Mouse (Mus musculus) spleen, postnatal 14 days (tissue): ENCODE data around the gene Ccr8.
A peak's percentile ranks its signal among the peaks of the same experiment; 100 is the strongest.

Experiments used
- DNase-seq, 2 experiments: peaks; one replicate each; pipeline ENCODE4 v3.0.0; 2021 to 2022; ENCODE audit warnings: low spot score in 2 of 2

The Ccr8 gene

DNA sequence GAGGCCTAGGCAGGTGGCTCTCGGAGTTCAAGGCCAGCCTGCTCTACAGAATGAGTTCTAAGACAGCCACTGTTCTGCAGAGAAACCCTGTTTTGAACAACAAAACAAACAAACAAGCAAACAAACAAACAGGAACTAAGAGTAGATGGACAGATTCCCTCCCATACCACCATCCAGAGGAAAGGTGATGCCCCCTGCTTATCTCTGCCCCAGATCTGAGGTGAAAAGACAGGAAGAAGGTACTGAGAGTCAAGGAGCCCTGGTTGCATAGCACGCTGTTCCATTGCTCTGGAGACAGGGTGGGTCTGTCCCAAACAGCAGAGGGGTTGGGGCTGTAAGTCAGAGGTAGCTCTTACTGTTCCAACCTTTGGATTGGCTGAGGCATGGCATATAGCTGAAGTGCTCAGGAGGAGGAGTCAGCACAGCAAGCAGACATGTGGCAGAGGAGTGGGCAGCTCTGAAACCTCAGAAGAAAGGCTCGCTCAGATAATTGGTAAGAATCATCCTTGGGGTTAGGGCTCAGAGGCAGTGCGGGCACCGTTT, at the start of gene Ccr8:
Ccr8 (plus strand) TSS at position 419 of the 543 bp plus-strand sequence.
- no peak for DNase-seq

GRCm38 (mm10) chr9:120043115-120043514, 48.8 kb upstream of the Ccr8 start:
- no peak for DNase-seq

- DNase-seq = no peak
Observed at GRCm38 (mm10) chr9:120048495-120048894, 43.4 kb upstream of the Ccr8 start.

GRCm38 (mm10) chr9:120049407-120049806, 42.5 kb upstream of the Ccr8 start:
- no peak for DNase-seq

DNA sequence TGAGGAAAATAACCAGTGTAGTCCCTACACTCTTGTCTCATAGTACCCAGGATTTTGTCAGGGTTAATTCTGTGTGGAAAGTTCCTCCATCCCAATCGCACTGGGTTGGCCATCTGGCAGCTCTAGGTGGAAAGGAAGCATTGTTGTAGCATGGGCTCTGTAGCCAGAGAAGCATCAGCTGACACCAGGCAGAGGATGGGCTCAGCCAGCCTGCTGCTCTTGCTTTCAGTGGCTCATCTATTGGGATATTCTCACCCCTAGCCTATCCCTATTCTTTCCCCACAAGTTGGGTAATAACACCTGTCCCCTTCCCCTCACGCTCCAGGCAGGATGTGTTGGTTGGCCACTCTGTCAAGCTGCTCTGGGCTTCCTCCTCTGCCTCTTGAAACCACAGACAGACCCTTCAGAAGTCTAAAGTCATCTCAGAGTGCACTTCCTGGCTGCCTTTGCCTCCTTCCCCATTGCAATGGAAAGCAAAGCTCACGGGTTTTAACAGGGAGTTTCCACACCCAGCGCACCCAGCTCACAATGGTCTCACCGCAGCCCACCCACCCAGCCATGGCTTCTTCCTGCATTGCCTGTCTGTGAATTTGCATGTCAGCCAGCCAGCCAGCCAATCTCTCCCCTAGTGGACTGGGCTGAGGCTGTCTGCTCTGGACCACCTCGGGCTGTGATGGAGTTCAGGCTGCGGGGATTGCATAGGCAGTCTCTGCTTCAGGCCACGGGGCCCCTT, 37.2 kb upstream of the Ccr8 start:
- DNase-seq = no peak

DNA sequence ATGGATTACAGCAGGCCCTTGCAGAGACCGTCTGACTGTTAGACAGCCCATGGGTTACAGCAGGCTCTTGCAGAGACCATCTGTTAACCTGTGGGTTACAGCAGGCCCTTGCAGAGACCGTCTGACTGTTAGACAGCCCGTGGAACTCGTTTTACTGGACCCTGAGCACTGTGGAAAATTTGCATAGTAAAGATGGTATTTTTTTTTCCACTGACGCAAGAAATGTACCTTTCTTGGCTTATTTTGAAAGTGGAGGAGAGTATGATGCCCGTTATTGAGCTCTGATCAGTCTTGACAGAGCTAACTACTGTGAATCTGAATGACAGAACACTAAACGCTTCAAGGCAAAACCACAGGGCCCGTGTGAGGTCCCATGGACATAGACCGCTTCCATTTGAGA, 35.7 kb upstream of the Ccr8 start:
- no peak for DNase-seq

GRCm38 (mm10) chr9:120058730-120059129, 33.2 kb upstream of the Ccr8 start:
- no peak for DNase-seq

DNA sequence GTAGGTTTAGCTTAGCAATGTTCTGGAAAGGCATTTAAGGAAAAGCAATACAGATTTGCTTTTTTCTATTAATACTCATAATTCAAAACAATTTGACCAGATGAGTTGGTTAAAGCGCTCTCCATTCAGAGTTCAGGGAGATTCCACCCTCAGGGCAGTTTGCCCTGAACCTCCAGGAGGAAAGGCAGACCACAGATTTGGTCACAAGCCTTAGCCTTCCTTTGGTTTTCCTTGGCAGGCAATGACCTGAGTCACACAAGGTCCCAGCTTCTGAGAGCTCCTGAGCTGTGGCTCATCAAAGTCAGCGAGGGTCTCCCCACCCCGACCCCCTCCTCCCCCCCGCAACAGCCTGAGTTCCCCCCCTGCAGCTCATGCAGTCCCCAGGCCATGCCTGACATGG, 27.6 kb upstream of the Ccr8 start:
- no peak for DNase-seq

DNA sequence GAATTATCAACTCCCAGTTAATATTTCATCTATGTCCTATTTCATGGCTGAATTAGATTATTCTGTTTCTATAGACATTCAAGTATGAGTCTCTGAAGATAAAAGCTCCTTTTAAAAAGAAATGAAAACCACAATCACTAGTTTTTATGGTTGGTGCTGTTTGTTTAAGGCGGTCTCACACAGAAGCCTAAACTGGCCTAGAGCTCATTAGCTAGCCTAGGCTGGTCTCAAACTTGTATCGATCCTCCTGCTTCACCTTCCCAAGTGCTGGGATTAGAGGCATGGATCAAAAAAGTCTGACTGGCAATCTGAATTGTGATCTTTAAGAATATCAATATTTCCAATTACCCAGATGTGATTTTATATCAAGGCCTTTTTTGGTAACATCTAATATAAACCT, 24.3 kb upstream of the Ccr8 start:
- no peak for DNase-seq

DNA sequence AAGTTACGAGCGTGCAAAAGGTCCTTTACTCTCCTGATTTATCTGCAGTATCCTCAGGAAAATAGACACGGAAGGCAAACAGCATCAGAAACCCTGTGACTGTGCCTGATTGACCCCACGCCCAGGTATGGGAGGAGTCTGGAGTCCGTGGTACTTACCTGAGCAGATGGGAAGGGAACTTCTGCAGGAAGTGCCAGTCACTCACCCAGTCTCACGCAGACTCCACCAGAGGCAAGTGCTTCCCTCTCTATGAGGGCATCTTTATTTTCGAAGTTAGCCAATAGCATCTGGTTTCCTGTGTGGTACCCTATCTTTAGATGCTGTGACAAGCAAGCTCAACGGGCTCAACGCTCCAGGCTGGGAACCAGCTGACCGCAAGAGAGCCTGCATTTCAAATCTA, 23.9 kb upstream of the Ccr8 start:
- DNase-seq = no peak

GRCm38 (mm10) chr9:120069779-120070178, 22.1 kb upstream of the Ccr8 start, which contains the start of gene Cx3cr1:
Cx3cr1 (minus strand) TSS chr9:120069879.
- DNase-seq = no peak

DNA sequence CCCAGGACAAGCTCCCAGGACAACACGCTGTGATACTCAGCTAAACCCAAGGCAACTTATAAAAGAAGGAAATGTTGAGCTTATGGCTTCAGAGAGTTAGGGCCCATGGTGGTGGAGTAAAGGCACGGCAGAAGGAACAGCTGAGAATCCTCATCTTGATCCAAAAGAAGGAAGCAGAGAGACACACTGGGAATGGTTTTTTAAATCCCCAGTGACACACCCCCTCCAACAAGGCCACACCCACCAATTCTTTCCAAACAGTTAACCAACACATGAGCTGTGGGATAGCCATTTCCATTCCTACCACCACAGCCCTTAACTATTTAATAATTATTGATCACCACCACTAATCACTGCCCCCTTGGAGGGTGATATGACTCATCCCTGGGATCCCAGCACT, 20.7 kb upstream of the Ccr8 start:
- no peak for DNase-seq

GRCm38 (mm10) chr9:120073169-120073568, 18.7 kb upstream of the Ccr8 start:
- peak; percentile 43 to 65 for DNase-seq

DNA sequence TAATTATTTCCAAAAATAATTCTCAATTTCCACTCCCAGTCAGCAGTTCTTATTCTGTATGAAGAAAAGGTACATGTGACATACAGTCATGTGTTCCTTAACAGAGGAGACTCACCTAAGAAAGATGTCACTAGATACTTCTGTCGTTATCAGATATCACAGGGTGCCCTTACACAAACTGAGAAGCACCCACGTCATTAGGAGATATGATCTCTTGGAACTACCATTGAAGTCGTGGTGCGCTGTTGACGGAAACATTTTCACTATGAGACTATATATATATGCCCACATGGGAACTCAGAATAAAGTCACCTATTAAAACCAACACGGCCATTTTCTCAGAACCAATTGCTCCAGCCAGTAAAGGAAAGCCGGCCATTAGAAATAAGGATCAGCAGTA, 17.4 kb upstream of the Ccr8 start:
- DNase-seq = no peak

DNA sequence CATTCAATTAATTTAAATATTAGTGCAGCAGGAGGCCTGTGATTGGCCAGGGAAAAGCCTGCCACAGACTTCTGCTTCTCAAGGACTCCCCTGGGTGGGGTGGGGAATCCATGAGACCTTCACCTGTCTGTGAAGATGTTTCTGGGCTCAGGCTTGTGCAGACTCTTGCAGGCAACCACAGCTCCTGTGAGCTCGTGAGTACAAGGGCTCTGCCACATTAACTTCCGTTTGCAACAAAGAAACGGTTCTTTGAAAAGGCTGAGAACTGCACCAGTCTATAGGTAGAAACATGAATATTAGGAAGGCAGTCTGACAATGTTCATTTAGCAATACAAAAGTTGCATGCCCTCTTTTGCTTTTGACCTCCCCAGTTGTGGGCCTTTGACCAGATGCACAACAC, 13.7 kb upstream of the Ccr8 start:
- DNase-seq = no peak

DNA sequence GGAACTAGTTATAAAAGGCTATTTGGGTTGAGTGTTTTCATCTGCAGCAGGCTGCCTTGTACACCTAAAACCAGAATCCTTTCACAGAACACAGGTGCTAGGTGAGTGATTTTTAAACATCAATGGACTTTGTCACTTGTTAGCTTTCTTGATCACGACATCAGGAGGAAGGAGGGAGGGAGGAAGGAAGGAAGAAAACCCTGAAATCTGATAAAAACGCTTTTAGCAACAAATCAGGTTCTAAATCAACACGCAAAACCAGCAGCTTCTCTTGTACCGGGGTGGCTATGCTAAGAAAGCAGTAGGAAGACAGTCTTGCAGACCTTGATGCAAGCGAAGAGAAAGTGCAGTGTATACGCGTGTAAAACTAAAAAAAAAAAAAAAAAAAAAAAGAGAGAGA, 12.0 kb upstream of the Ccr8 start:
- no peak for DNase-seq

DNA sequence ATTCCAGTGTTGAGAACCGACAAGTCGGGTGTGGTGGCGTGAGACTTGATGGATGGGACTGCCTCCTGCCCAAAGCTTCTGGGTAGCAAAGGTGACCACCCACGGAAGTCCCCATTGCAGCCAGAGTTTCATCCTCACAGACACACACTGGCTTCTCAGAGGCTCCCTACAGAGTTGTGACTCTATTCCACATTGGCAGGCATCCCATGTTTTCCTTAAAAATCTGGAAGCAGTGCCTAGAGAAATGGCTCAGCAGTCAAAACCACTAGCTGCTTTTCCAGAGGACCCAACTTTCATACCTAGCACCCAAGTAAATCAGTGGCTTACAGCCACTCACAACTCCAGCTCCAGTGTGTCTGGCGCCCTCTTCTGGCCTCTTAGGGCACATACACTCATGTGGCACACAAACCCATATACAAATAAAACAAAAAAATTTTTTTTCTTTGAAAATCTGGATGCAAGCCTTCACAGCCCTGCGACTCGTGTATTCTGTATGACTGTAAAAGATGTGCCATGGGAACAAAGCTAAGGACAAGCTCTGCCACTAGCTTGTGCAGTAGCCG, 11.3 kb upstream of the Ccr8 start:
- no peak for DNase-seq

DNA sequence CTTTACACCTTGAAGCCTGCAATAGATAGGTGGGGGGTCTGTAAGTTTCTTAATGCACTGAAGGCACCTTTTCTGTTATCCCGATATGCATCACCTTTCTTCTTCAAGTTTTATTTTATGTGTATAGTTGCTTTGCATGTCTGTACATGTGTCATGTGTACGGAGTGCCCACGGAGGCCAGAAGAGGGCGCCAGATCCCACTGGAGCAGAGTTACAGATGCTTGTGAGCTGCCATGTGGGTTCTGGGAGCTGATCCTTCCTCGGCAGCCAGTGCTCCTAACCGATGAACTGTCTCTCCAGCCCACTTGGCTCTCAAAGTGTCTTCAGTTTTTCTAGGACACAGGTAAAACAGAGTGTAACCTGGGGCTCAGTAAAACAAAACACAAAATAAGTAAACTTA, 10.7 kb upstream of the Ccr8 start:
- no peak for DNase-seq

DNA sequence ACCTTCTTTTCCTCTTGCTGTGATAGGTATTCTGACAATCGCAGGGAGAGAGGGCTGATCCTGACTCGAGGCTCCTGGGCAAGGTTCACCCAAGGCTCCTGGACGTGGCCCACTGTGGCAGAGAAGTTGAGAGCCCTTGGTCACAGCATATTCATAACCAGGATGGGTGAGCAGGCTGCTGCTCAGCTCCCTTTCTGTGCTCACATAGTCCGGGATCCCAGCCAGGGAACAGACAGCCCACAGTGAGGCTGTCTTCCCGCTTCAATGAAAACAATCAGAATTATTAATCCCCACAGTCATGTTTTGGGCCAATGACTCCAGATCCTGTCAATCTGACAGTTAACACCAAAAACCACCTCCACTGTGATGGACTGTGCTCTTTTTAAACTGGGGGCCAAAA, 9.9 kb upstream of the Ccr8 start:
- DNase-seq = no peak

DNA sequence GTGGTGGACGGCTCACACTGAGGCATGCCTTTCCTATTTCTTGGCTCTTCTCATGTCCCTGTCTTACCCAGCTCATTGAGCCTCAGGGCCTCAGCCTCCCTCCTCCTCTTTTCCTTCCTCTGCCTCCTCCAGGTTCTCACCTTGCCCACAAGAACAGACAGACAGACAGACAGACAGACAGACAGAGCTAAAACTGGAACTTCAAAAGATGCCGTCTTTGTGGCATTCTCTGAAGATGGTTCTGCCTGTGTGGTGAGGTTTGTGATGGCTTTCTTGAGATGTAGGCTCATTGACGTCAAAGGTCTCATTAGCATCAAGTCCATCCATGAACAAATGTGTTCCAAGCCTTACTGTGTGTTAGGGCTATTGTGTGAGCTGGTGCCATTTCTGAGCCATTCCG, 9.2 kb upstream of the Ccr8 start:
- DNase-seq = no peak

DNA sequence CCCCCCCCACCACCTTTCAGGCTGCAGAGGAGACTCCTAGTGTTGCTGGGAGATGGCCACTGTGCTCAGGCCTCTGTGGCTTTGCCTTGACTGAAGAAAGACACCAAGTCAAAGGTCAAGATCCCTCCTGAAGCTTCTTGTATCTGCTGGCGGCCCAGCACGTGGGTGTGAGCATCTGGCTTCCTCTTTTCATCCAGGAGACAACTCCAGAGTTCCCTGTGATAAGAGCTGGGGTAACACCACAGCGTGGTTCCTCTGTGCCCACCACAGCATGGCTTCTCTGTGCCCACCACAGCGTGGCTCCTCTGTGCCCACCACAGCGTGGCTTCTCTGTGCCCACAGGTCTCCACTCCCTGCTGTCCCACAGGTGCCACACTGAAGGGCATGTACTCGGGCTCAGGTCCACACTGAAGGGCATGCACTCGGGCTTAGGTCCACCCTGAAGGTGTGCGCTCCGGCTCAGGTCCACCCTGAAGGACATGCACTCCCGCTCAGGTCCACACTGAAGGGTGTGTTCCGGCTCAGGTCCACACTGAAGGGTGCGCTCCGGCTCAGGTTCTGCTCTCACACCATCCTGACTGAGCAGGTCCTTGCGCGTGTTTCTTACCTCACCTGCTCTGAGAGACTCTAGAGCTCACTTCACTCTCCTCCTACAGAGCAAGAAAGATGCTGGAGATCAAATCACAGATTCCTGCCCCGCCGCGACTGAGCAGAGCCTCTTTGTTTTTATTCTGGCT, 8.6 kb upstream of the Ccr8 start:
- DNase-seq = no peak

DNA sequence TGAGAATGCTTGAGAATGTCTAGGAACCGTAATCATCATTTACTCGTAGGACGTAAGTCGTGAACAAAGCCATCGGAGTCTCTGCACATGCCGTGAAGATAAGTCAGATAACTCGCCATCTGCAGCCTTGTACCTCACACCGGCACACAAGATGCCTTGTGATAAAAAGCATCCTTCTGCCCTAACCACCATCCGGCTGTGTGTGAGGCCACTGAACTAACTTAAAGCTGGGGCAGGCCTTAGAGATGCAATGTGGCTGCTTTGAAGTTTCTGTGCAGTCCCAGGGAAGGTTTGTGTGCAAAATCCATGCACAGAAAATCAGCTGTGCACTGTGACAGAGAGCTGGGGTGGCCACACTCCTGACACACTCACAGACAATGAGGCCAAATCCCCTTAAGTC, 7.5 kb upstream of the Ccr8 start:
- no peak for DNase-seq

GRCm38 (mm10) chr9:120089125-120089524, 2.8 kb upstream of the Ccr8 start:
- no peak for DNase-seq
